Comparison of ENCODE assay signal across 9 mouse cellular contexts in the genomic region with DNA sequence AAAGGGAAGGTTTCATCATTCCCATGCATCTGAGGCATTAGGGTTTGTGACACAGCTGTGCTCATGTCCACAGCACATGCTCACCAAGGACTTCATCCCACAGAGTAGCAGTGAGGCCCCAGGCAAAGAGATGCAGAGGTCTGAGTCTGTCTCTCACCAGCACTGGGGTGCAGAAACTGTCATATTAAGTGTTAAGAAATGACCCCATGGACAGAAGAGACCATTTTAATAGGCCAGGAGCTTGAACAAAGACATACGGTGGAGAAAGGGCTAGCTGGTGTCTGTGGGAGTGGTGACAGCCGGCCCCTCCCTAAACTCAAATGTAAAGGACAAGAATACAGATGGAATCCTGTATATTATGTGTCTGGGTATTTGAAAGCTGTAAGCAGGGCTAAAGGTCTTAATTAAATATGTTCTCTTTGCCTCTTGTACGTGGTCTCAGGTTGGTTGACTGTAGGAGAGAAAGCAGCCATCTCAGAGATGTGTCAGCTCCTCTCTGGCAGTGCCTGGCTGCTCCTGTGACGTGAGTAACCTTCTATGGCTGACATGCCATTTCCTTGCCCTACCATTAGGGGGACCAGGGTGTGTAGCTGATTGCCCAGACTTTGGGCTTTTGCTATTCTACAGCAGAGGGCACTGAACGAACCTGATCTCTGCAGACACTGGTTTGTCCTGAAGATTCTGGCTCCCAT. TPM values are rescaled to one million over a fixed set of nuclear protein-coding genes. Genes with fewer than 3 reads are reported as not detected.
DNase-seq lines count a peak whose midpoint lies in the region; ATAC-seq and TF ChIP-seq lines count a peak whose summit lies in the region.
"Had no signal": no experiment of that assay in that cellular context is flagged by ENCODE, and none has a peak within 500 bp of the region (broad histone marks: within the 10 kb centered on the region; RNA-seq: fewer than 3 reads in every experiment).

No protein-coding gene starts in this region.

- H3K27me3 ChIP-seq in forebrain, embryonic 16.5 days (replicated peaks; ENCODE audit: control insufficient read depth, insufficient read depth, low read length), result no peaks in the 10 kb centered on the region
- no peaks in the 10 kb centered on the region for H3K27me3 ChIP-seq in small intestine, adult 2 months (ENCODE audit: control insufficient read depth, insufficient read depth, low read length)
- H3K27me3 ChIP-seq: hindbrain, embryonic 15.5 days had no signal

- peak; percentile 85 for TF ChIP-seq CTCF in lung, adult 2 months (IDR thresholded peaks at IDR 0.05; ENCODE audit: insufficient read depth, low read length)
- TF ChIP-seq CTCF in small intestine, adult 2 months (IDR thresholded peaks at IDR 0.05; ENCODE audit: extremely low read depth, insufficient read length, insufficient replicate concordance, low read depth, low read length), result peak; percentile 83; the same call in 1 of the 2 replicates

- TF ChIP-seq POLR2A in lung, adult 2 months (IDR thresholded peaks at IDR 0.05; ENCODE audit: borderline replicate concordance, extremely low read depth, low read depth, low read length), result no peak
- TF ChIP-seq POLR2A in small intestine, adult 2 months (IDR thresholded peaks at IDR 0.05; ENCODE audit: low read depth, low read length), result no peak

- no peak overlapping the region for H3K4me3 ChIP-seq in forebrain, embryonic 16.5 days (replicated peaks; ENCODE audit: low read length)
- no peak overlapping the region for H3K4me3 ChIP-seq in lung, adult 2 months (replicated peaks; ENCODE audit: extremely low read depth, low read depth, low read length)
- no peak overlapping the region for H3K4me3 ChIP-seq in small intestine, adult 2 months (ENCODE audit: low read depth, low read length)
- H3K4me3 ChIP-seq: hindbrain, embryonic 15.5 days had no signal

- WGBS in forebrain, embryonic 16.5 days, result 38% methylated on average over 5 of the region's 5 CpGs
- 29% methylated on average over 5 of the region's 5 CpGs for WGBS in lung, adult 2 months
- WGBS in small intestine, adult 2 months, result 30% methylated on average over 5 of the region's 5 CpGs

- peak; percentile 66 for ATAC-seq in forebrain, embryonic 16.5 days
- peak; percentile 99 for ATAC-seq in inflammation-experienced regulatory T-cells, adult 6 months

- H3K9ac ChIP-seq in forebrain, embryonic 16.5 days (replicated peaks; ENCODE audit: low read depth, low read length), result no peak overlapping the region
- H3K9ac ChIP-seq: hindbrain, embryonic 15.5 days had no signal

- no peaks in the 10 kb centered on the region for H3K9me3 ChIP-seq in forebrain, embryonic 16.5 days (ENCODE audit: control insufficient read depth, low read length)
- H3K9me3 ChIP-seq: hindbrain, embryonic 15.5 days had no signal

- no peaks in the 10 kb centered on the region for H3K36me3 ChIP-seq in forebrain, embryonic 16.5 days (ENCODE audit: control insufficient read depth, insufficient read depth)
- H3K36me3 ChIP-seq in small intestine, adult 2 months (ENCODE audit: control insufficient read depth, insufficient read depth, low read length), result no peaks in the 10 kb centered on the region
- H3K36me3 ChIP-seq: hindbrain, embryonic 15.5 days had no signal

- DNase-seq in A20 (ENCODE audit: low read depth, low spot score) (peak; percentile 86), ES-CJ7 (ENCODE audit: low read depth, low spot score) (peak; percentile 73)
- peak; percentile 55 to 75 for DNase-seq in cerebellum, adult 18-20 months
- peak; percentile 28 for DNase-seq in lung, adult 2 months
- DNase-seq in layer of hippocampus, adult 9-10 months (ENCODE audit: low spot score), result no peak

- no peaks in the 10 kb centered on the region for H3K4me1 ChIP-seq in forebrain, embryonic 16.5 days (replicated peaks; ENCODE audit: control insufficient read depth, insufficient read depth, low read length)
- no peaks in the 10 kb centered on the region for H3K4me1 ChIP-seq in lung, adult 2 months (ENCODE audit: control insufficient read depth, insufficient read depth, low read length)
- 0 out of 2 replicates have a peak, but pooled peaks cover under 1% of the 10 kb centered on the region for H3K4me1 ChIP-seq in small intestine, adult 2 months (ENCODE audit: control insufficient read depth, insufficient read depth, insufficient read length, low read length)
- H3K4me1 ChIP-seq: hindbrain, embryonic 15.5 days had no signal

- H3K27ac ChIP-seq in forebrain, embryonic 16.5 days (ENCODE audit: low read length), result no peak overlapping the region
- no peak overlapping the region for H3K27ac ChIP-seq in small intestine, adult 2 months (ENCODE audit: insufficient read depth, low read depth, low read length)
- H3K27ac ChIP-seq: hindbrain, embryonic 15.5 days had no signal

- no peak overlapping the region for H3K4me2 ChIP-seq in forebrain, embryonic 16.5 days (ENCODE audit: low read length)
- H3K4me2 ChIP-seq: hindbrain, embryonic 15.5 days had no signal

RNA-seq across cellular contexts. Expression of gene Rasa2, which starts 43.8 kb away (rescaled TPM):
- 19.6 and 22.8 TPM in 2 replicates for polyA plus RNA-seq in forebrain, embryonic 16.5 days (2015; fragmentation: Nextera tagmentation; extraction: Ambion mirVana)
- polyA plus RNA-seq in inflammation-experienced regulatory T-cells, adult 6 months (2017; shearing (Covaris generic)), result 10 to 100 TPM; 31.5 to 41.1 (median 34.3) TPM
- polyA plus RNA-seq in lung, adult 2 months (2012; rRNA removed), result 1.4 and 2.3 TPM in 2 replicates
- polyA plus RNA-seq in small intestine, adult 2 months (2012; rRNA removed), result 0.98 and 2.6 TPM in 2 replicates
